Mouse (Mus musculus): ENCODE results near the gene Fbxo44.

GRCm38 (mm10) chr4:148171261-148171660, 11.0 kb upstream of the Fbxo44 start:
- TF ChIP-seq CTCF (IDR thresholded peaks at IDR 0.05; ENCODE audit: low read depth) (no peak), EP300 (IDR thresholded peaks at IDR 0.05; ENCODE audit: low read depth) (no peak)
